Mouse (Mus musculus): ENCODE results near the gene Ywhae.

DNA sequence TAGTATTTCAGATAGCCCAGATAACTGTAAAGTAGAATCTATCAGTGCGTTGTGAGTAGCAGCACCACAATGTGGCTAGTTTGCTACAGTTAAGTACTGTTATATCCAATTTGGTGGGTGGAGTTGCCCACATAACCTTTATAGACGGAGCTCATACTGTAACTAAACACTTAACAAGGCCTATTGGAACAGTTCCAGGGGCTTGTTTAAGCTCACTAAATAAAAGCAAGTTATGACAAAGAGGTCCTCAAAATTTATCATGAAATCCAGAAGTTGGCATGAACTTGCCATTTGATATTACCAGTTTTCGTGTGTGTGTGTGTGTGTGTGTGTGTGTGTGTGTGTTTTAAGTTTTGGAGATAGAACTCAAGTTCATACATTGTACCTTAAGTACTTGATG is 7.5 kb downstream of the Ywhae start:
- TF ChIP-seq CTCF (IDR thresholded peaks at IDR 0.05; ENCODE audit: borderline replicate concordance, insufficient read depth, low read length), result no peak
- no peak for TF ChIP-seq POLR2A (IDR thresholded peaks at IDR 0.05; ENCODE audit: low read depth, low read length)
